9 mouse cellular contexts compared by ENCODE assay signal in the genomic region with DNA sequence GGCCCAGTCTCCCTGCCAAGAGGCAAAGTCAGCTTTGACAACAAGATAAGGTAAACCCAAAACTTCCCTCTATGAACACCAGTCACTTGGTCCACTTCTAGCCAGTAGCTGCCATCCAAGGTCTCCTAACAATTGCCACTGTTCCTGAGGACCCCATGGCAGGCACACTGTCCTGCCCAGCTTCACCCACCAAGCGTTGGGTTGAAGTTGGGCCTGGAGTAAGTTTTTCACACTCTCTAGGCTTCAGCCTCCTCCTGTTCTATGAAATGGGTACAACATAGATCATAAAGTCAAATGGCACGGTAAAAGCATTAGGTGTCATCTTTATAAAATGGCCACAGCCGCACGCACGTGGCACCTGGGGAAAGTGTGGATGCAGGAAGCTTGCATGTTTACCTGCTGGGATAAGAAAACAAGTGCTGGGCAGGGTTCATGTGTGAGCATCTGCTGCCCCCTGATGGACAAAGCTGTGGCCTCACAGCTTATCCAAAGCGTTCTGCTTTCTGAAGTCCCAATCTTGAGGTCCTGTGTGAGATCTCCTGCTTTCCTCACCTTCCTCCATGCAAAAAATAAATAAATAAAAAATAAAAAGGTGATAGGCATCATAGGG. TPM values are rescaled to one million over a fixed set of nuclear protein-coding genes. Genes with fewer than 3 reads are reported as not detected.
A peak's percentile ranks its signal among the peaks of the same experiment; 100 is the strongest.
DNase-seq lines count a peak whose midpoint lies in the region; TF ChIP-seq lines count a peak whose summit lies in the region.
"Had no signal": no experiment of that assay in that cellular context is flagged by ENCODE, and none has a peak within 500 bp of the region (broad histone marks: within the 10 kb centered on the region; RNA-seq: fewer than 3 reads in every experiment).

No protein-coding gene starts in this region.

- WGBS in spleen, adult 2 months: 33% methylated on average over 6 of the region's 6 CpGs

- H3K27ac ChIP-seq in spleen, adult 2 months (ENCODE audit: insufficient read depth, low read length): no peak overlapping the region

- H3K27me3 ChIP-seq in spleen, adult 2 months (ENCODE audit: control insufficient read depth, insufficient read depth, low read length): no peaks in the 10 kb centered on the region

- no peak for TF ChIP-seq POLR2A in spleen, adult 2 months (IDR thresholded peaks at IDR 0.05; ENCODE audit: low read depth, low read length)

- DNase-seq in spleen, adult 2 months (ENCODE audit: low read depth in 1 of 2, low spot score in 2 of 2): peak in 1 of 2 experiments; percentile 28
- DNase-seq in spleen, adult 12 weeks (ENCODE audit: low spot score): no peak
- peak; percentile 58 for DNase-seq in cerebellum, postnatal 36 days
- DNase-seq in gastrocnemius, postnatal 10 days: peak; percentile 78
- DNase-seq in kidney, adult 9 months: peak; percentile 79
- peak; percentile 77 for DNase-seq in left cerebral cortex, postnatal 4 days
- DNase-seq in neural tube, embryonic 10.5 days (ENCODE audit: extremely low spot score, low spot score): peak; percentile 56
- peak; percentile 50 for DNase-seq in thymus, postnatal 25 days

- H3K36me3 ChIP-seq in spleen, adult 2 months (ENCODE audit: control insufficient read depth, insufficient read depth, low read length): no peaks in the 10 kb centered on the region

- no peaks in the 10 kb centered on the region for H3K4me1 ChIP-seq in spleen, adult 2 months (ENCODE audit: control insufficient read depth, insufficient read depth, insufficient read length)

- intact Hi-C loops in left cerebral cortex, postnatal 4 days (cut with DNase I): loop anchor here (1.0 kb wide), 1 partner anchor 155 kb away; no protein-coding TSS in a partner anchor

- no peak overlapping the region for H3K4me3 ChIP-seq in spleen, adult 2 months (ENCODE audit: extremely low read depth, insufficient read depth, insufficient read length)

- TF ChIP-seq CTCF in spleen, adult 2 months (IDR thresholded peaks at IDR 0.05; ENCODE audit: extremely low read depth, insufficient read depth, insufficient read length, insufficient replicate concordance): peak; percentile 25; the same call in 1 of the 2 replicates

RNA-seq across cellular contexts. Expression of a gene that starts 25.4 kb away (rescaled TPM):
- polyA plus RNA-seq in spleen, adult 2 months (2012; rRNA removed): 4.6 and 4.7 TPM in 2 replicates
- 1 to 10 TPM; 2.3 TPM for total RNA-seq in gastrocnemius, postnatal 10 days (2021)
- total RNA-seq in left cerebral cortex, postnatal 4 days (2021): under 1 TPM; 0.34 to 0.56 TPM
- total RNA-seq: neutrophil, adult 5-6 weeks had no signal
